Mouse (Mus musculus) heart, adult 8-10 months (tissue): ENCODE data around the gene Coil. TPM values are rescaled to one million over a fixed set of nuclear protein-coding genes. Genes with fewer than 3 reads are reported as not detected.
"Not testable (repeated sequence)": the region's sequence is repeated elsewhere in the genome, so short reads cannot be mapped to it uniquely, and the experiment has no call there.

ENCODE experiments used
- DNase-seq: peaks from one replicate; pipeline ENCODE4 v3.0.0; 2022; ENCODE audit warnings: low spot score
- total RNA-seq, 4 experiments: library from RNA; stranded (reverse); gene quantifications; 2 replicates each; pipeline ENCODE4 v1.2.4; 2022

Coil gene
- total RNA-seq, 4 experiments from 2014 or later, result 4.2 to 5.4 (median 4.8) TPM

- not testable (repeated sequence) for DNase-seq
Observed at GRCm38 (mm10) chr11:89041073-89041472, 71.0 kb downstream of the Coil start.

Other genes starting within 250 kb of the Coil start
- 100 to 1,000 TPM; 113 to 148 (median 138) TPM for gene Akap1, start 105.7 kb upstream of the Coil start, total RNA-seq
- 10 to 100 TPM; 11.8 to 13.1 (median 12.8) TPM for gene Scpep1, start 14.8 kb upstream of the Coil start, total RNA-seq
- gene Elobl, start 3.3 kb upstream of the Coil start, total RNA-seq, result not detected
- 10 to 100 TPM; 16.8 to 21.3 (median 17.1) TPM for gene Trim25, start 29.1 kb downstream of the Coil start, total RNA-seq
- 10 to 100 TPM in 2 of 4 experiments, 1 to 10 TPM in 2; 7.6 to 14.8 (median 11.0) TPM for gene Dgke, start 96.6 kb downstream of the Coil start, total RNA-seq
- gene Gm525, start 103.6 kb downstream of the Coil start, total RNA-seq, result under 1 TPM in 1 of 4 experiments, not detected in 3; 0.60 TPM